In genomic region chr5:67608674-67609519, GRCm38 (mm10) we compare ENCODE assay signal across 8 mouse cellular contexts. TPM values are rescaled to one million over a fixed set of nuclear protein-coding genes. Genes with fewer than 3 reads are reported as not detected.
DNase-seq lines count a peak whose midpoint lies in the region; ATAC-seq lines count a peak whose summit lies in the region.

No protein-coding gene starts in this region.

- 2% methylated on average over 31 of the region's 31 CpGs for WGBS in kidney, embryonic 16.5 days
- WGBS in embryonic facial prominence, embryonic 11.5 days: 2% methylated on average over 31 of the region's 31 CpGs
- 8% methylated on average over 31 of the region's 31 CpGs for WGBS in intestine, embryonic 15.5 days

- H3K27ac ChIP-seq in kidney, embryonic 16.5 days (ENCODE audit: low read length): peak overlapping the region; percentile 93
- no peak overlapping the region for H3K27ac ChIP-seq in embryonic facial prominence, embryonic 11.5 days (replicated peaks; ENCODE audit: low read depth, low read length)
- peak overlapping the region; percentile 11; the same call in 1 of the 2 replicates for H3K27ac ChIP-seq in intestine, embryonic 15.5 days

- H3K4me1 ChIP-seq in kidney, embryonic 16.5 days (ENCODE audit: insufficient read depth, low read length): peaks cover 24% of the 10 kb centered on the region; the same call in 1 of the 2 replicates
- H3K4me1 ChIP-seq in embryonic facial prominence, embryonic 11.5 days (ENCODE audit: control insufficient read depth, insufficient read depth, low read length): peaks cover 2% of the 10 kb centered on the region; the same call in 1 of the 2 replicates
- peaks cover 15% of the 10 kb centered on the region for H3K4me1 ChIP-seq in intestine, embryonic 15.5 days (replicated peaks)

- peak overlapping the region; percentile 76 for H3K4me3 ChIP-seq in kidney, embryonic 16.5 days (ENCODE audit: low read length)
- H3K4me3 ChIP-seq in embryonic facial prominence, embryonic 11.5 days (ENCODE audit: low read depth, low read length): peak overlapping the region; percentile 52
- H3K4me3 ChIP-seq in intestine, embryonic 15.5 days (replicated peaks): peak overlapping the region; percentile 51

- ATAC-seq in kidney, embryonic 16.5 days (ENCODE audit: low FRiP score, low TSS enrichment): peak; percentile 60
- ATAC-seq in embryonic facial prominence, embryonic 11.5 days (replicated peaks; ENCODE audit: insufficient number of reproducible peaks, low FRiP score, low TSS enrichment, low read depth): peak; percentile 5; the same call in 1 of the 2 replicates
- no peak; the same call in none of the 2 replicates for ATAC-seq in intestine, embryonic 15.5 days

- no peak for DNase-seq in kidney, adult 9 months
- peak; percentile 42 for DNase-seq in embryonic facial prominence, embryonic 11.5 days (ENCODE audit: low spot score)
- DNase-seq in neural tube, embryonic 10.5 days (ENCODE audit: extremely low spot score, low spot score): peak; percentile 64
- no peak for DNase-seq in cerebellum, postnatal 14 days
- DNase-seq in cerebellum, postnatal 25 days: no peak
- no peak for DNase-seq in left cerebral cortex, postnatal 25 days (ENCODE audit: low spot score in 2 of 2)

- intact Hi-C loops in left cerebral cortex, postnatal 25 days (cut with DNase I): loop anchor here (5.0 kb wide), 2 partner anchors 77 to 512 kb away; partner anchors contain the start of gene Phox2b

- H3K27me3 ChIP-seq in kidney, embryonic 16.5 days (ENCODE audit: insufficient read depth, low read length): peaks cover 6% of the 10 kb centered on the region; the same call in 1 of the 2 replicates
- peaks cover 30% of the 10 kb centered on the region for H3K27me3 ChIP-seq in embryonic facial prominence, embryonic 11.5 days (ENCODE audit: control insufficient read depth, insufficient read depth, low read length)
- H3K27me3 ChIP-seq in intestine, embryonic 15.5 days (replicated peaks): peaks cover 51% of the 10 kb centered on the region

- H3K4me2 ChIP-seq in kidney, embryonic 16.5 days (replicated peaks; ENCODE audit: low read depth, low read length): peak overlapping the region; percentile 90
- H3K4me2 ChIP-seq in embryonic facial prominence, embryonic 11.5 days (ENCODE audit: low read depth, low read length): peak overlapping the region; percentile 93
- peak overlapping the region; percentile 96 for H3K4me2 ChIP-seq in intestine, embryonic 15.5 days (replicated peaks)

- H3K9ac ChIP-seq in kidney, embryonic 16.5 days (replicated peaks; ENCODE audit: low read length): peak overlapping the region; percentile 81
- peak overlapping the region; percentile 66 for H3K9ac ChIP-seq in embryonic facial prominence, embryonic 11.5 days (replicated peaks; ENCODE audit: low read length)
- H3K9ac ChIP-seq in intestine, embryonic 15.5 days: peak overlapping the region; percentile 44

- no peaks in the 10 kb centered on the region for H3K9me3 ChIP-seq in kidney, embryonic 16.5 days (ENCODE audit: low read length)
- no peaks in the 10 kb centered on the region for H3K9me3 ChIP-seq in embryonic facial prominence, embryonic 11.5 days (replicated peaks; ENCODE audit: control insufficient read depth, low read length)
- no peaks in the 10 kb centered on the region for H3K9me3 ChIP-seq in intestine, embryonic 15.5 days

- no peaks in the 10 kb centered on the region; the same call in 1 of the 2 replicates for H3K36me3 ChIP-seq in kidney, embryonic 16.5 days (ENCODE audit: insufficient read depth, low read length)
- H3K36me3 ChIP-seq in embryonic facial prominence, embryonic 11.5 days (replicated peaks; ENCODE audit: control insufficient read depth, insufficient read depth, low read depth, low read length): no peaks in the 10 kb centered on the region
- H3K36me3 ChIP-seq in intestine, embryonic 15.5 days: no peaks in the 10 kb centered on the region

RNA-seq across cellular contexts. Expression of gene Shisa3, which starts 1.2 kb away (rescaled TPM):
- 92.3 and 109 TPM in 2 replicates for polyA plus RNA-seq in kidney, embryonic 16.5 days (2015; fragmentation: Nextera tagmentation; extraction: Ambion mirVana)
- 7.4 and 8.4 TPM in 2 replicates for polyA plus RNA-seq in embryonic facial prominence, embryonic 11.5 days (2014; fragmentation: Nextera tagmentation; extraction: Ambion mirVana)
- 15.0 and 15.2 TPM in 2 replicates for polyA plus RNA-seq in intestine, embryonic 15.5 days (2015; fragmentation: Nextera tagmentation; extraction: Ambion mirVana)
- 1 to 10 TPM; 1.3 to 1.4 TPM for total RNA-seq in left cerebral cortex, postnatal 25 days (2021)

Comparison
In these comparisons a context has a peak if more than half of its experiments do, and no peak if none do; other contexts are left out.
1. DNase-seq: peak in embryonic facial prominence, embryonic 11.5 days (single experiment) and neural tube, embryonic 10.5 days (single experiment); none in kidney, adult 9 months (single experiment), cerebellum, postnatal 14 days (0 of 2), cerebellum, postnatal 25 days (0 of 2) and left cerebral cortex, postnatal 25 days (0 of 2).
2. Peak in every context shown above with its lines, with median percentiles within 50 percentile points of each other: H3K4me2 ChIP-seq, H3K4me3 ChIP-seq and H3K9ac ChIP-seq.